Mouse (Mus musculus): Measurements from ENCODE around the gene Brca2.

Gene Brca2

DNA sequence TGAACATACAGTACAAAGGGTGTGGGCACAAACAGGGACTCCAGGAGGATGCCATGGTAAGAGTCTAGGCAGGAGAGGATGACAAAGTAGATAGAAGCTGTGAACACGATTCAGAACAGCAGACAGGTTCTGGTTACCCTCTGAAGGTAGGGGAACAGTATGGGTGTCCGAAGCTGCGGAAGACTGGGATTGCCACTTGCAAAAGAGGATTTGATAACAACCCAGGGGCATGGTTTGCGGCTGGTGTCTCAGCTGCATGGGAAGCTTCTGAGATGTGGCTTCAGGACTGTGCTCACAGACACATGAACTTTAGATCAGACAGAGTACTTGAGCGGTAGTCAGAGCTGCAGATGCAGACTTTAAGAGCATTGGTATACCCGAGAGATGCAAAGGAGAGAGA, 42.0 kb downstream of the Brca2 start:
- DNase-seq (ENCODE audit: low spot score in 2 of 2) = no peak

DNA sequence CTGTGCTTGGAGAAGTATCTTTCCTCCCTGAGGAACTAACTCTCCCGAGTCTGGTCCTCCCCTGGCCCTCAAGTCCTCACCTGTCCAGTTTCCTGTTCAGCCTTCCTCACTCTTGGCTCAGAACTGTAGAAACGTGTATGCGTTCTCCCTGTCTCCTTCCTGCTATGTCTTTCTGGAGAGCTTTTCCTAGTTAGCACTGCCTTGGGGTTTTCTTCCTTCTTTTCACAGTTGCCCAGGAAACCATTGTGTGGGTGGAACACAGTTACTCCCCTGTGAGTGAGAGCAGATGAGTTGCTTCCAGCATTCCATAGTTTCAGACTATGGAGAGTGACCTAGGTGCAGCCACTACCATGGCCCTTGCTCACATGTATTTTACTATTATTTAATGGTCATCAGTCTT, 43.8 kb downstream of the Brca2 start:
- DNase-seq (ENCODE audit: low spot score in 2 of 2) = no peak

DNA sequence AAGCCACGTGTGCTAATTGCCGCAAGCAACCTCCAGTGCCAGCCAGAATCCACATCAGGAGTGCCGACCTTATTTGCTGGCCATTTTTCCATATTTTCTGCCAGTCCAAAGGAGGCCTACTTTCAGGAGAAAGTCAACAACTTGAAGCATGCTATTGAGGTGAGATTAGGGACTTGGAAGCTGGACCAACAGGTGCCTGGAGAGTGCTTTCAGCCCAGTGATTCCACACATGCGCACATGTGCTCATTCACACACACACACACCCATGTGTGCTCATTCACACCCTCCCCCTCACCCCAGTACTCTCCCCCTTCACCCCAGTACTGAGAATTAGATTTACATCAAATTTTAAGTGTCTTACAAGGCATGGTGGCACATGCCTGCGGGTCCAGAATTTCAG, 44.5 kb downstream of the Brca2 start:
- DNase-seq (ENCODE audit: low spot score in 2 of 2) = no peak

DNA sequence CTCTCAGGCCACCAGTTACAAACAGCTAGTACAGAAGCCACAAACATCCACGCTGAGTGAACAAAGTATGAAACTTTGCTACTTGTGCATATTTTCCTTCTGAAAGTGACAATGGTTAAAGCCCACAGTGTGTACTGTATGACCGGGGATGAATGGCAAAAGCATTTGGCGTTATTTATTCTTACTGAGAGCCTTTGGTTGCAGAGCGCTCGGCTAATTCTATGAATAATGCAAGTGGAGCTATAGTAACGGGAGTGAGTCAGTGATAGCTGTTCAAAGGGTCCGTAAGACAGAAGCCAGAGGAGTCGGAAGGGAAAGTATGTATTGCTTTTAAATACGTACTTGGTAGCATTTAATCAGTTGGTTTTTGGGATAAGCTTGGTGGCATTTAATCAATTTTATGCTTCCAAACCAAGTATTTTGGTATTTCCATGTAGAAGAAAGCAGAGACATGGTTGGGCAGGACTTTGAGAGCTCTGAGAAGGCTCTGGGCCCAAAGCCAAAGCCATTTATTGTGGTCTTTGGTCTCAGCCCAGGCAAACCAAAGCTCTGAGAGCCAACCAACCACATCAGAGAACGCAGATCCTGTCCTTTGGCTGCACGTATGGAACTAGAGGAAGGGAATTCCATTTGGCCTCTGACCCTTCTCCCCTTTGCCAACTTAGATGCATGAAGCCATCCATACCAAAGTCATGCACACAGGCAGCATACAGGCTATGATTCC, 48.2 kb downstream of the Brca2 start:
- DNase-seq (ENCODE audit: low spot score in 2 of 2) = no peak

DNA sequence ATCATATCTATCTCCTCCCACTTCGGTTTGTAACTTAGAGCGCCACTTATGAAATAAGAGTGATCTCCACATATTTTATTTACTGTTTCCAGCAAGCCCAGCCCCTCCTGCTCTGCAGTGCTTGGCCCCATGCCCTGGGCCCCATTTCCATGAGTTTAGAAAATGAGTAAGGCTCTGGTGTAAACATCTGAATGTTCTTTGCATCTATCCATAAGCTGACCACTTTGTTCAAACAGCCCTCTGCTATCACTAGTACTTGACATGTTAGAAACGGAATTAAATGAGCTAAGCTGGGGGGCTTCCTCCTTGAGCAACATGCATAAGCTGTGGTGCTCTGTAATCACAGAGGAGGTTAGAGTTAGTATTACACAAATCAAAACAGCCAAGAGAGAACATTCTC, 52.0 kb downstream of the Brca2 start:
- DNase-seq (ENCODE audit: low spot score in 2 of 2) = no peak

DNA sequence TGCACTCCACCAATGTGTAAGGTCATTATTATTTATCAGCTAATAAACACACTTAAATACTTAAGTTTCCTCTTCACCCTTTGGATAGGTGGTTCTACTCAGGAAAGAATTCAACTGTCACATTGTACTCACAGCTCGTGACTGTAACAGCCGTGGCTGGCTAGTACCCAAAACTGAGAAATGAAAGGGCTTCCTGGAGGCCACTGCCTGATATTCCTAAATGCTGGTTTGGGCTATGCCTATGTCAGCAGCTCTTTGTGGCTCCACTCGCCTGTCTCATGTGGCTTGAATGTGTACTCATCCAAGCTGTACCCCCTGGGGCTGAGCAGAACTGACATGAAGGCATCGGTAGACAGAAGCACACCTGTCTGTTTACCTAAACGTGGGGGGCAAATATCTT, 52.5 kb downstream of the Brca2 start:
- no peak for DNase-seq (ENCODE audit: low spot score in 2 of 2)

DNA sequence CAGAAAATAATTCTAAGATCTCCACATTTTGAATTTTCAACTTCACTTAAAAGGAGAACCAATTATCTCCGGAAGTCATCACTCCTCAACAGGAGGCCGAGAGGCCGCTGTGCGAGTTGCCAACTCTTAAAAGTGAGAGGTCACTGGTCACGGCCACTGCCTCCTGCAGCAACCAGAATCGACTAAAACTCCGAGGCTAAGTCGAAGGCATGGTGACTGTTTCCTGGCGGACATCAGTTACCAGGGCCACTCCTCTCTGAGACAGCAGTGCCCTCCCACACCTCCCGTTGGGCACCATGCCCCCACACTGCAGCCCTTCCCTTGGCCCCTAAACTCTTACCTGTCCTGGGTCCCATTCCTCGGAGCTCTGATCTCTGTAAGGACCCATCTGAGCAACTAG, 54.4 kb downstream of the Brca2 start:
- no peak for DNase-seq (ENCODE audit: low spot score in 2 of 2)

DNA sequence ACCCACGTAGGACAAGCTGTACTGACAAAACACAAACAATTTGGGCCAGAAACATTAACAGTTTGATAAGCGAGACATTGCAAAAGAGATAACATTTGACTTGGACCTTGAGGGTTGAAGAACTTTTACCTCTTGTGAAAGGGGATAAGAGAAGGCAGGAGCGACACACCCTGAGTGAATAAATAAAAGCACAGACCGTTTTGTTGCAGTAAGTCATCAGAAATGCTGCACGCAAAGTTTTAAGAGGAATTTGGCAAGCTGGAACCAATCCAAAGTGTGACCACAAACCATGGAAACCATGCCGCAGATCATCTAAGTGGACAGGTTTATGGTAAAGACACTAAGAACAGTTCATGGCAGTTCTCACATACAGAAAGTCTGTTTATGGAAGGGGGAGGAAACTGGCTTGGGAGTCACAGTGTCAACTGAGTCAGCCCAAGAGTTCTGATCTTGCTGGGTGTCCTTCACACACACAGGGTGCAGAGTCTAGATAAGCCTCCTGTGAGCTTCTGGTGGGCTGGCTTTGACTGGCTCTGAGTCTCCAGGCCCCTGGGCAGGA, 56.3 kb downstream of the Brca2 start:
- DNase-seq (ENCODE audit: low spot score in 2 of 2) = peak in 1 of 2 experiments; percentile 34

DNA sequence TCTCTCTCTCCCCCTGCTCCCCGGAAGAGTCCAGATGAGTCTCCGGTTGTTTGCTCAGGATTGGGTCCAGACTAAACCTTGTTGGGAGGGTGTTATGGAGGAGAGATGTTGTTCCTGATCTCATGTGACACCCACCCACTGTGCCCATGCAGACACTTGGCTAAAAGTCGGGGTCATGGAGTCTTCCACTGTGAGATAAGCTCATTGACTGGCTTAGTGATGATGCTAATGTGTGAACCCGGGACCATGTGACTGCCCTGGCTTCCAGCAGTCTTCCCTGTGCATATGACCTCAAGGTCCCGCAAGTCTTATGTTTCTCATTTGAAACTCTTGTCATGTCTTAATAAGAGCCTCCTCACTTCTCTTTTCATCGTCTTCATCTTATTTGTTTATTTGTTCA, 58.8 kb downstream of the Brca2 start:
- no peak for DNase-seq (ENCODE audit: low spot score in 2 of 2)

DNA sequence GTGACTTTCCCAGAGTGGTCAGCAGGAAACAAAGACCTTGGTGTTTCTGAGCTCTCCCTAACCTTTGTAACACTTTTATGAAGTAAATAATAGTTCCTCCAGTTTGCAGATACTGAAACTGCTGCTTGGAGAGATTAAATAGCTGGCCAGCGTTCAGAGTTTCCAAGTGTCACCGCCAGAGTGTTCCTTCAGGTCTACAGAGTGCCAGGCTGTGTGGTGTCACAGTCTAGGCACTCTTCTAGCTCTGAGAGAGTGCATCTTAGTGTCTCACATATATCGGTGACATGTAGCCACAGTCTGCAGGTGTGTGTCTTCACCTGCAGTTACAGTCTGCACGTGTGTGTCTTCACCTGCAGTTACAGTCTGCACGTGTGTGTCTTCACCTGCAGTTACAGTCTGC, 60.8 kb downstream of the Brca2 start:
- no peak for DNase-seq (ENCODE audit: low spot score in 2 of 2)

DNA sequence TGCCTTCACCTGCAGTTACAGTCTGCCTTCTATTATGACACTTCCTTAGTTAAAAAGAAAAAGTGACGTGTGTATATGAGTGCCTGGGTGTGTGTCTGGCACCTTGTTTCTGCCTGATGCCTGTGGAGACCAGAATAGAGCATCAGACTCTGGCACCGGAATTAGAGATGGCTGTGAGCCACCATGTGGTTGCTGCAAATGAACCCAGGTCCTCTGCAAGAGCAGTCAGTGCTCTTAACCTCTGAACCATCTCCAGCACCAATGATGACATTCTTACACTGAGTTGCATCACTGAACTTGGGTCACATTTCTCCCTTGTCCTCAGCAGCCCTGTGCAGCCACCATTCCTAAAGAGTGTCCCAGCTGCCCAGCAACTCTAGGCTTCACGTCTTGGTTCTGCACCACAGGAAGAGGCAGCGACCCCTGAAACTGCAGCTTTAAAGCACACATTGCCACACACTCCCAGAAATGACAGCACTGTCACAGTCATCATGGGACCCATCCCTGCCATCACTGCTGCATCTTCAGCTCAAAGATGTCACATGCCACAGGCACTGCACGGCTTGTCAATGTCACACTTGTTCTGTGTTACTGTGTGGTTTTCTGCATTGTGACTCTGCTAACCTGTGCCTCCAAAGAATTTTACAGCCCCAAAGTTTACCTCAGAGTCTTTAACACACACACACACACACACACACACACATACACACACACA, 61.3 kb downstream of the Brca2 start:
- DNase-seq (ENCODE audit: low spot score in 2 of 2) = no peak

DNA sequence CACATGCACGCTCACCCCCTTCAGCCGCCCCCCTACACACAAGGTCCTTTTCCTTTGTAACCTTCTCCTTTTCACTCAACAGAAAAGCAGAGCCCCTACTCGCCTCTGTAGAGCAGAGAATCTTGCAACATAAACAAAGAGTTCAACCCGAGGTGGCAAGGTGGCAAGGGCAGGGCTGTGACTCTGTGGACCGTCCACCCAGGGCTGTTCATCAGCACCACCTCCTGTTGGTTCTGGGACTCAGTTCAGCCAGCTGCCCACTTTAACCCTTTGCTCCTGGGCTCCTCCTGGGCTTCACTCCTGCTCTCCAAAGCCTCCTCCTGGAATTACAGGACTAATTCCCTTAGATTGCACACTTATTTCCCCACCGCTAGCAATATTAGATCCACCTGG, 61.9 kb downstream of the Brca2 start:
- no peak for DNase-seq (ENCODE audit: low spot score in 2 of 2)

DNA sequence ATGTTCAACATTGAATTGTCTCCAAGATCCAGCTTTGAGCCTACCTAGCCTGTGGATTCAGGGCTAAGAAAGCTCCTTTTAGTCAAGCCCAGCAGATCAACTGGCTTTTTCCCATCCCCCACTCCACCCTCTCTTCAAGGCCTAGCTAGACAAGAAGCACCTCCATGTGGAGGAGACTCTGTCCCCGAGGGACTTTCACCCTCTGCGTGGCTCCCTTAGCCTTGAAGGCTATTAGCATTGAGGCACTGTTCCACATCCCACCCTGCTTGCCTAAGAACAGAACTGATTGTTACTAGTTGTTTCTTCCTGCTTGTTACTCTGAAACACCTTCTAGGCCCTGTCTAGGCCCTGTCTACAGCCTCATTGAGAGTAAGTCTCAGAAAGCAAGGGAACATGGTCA, 67.5 kb downstream of the Brca2 start:
- DNase-seq (ENCODE audit: low spot score in 2 of 2) = no peak

DNA sequence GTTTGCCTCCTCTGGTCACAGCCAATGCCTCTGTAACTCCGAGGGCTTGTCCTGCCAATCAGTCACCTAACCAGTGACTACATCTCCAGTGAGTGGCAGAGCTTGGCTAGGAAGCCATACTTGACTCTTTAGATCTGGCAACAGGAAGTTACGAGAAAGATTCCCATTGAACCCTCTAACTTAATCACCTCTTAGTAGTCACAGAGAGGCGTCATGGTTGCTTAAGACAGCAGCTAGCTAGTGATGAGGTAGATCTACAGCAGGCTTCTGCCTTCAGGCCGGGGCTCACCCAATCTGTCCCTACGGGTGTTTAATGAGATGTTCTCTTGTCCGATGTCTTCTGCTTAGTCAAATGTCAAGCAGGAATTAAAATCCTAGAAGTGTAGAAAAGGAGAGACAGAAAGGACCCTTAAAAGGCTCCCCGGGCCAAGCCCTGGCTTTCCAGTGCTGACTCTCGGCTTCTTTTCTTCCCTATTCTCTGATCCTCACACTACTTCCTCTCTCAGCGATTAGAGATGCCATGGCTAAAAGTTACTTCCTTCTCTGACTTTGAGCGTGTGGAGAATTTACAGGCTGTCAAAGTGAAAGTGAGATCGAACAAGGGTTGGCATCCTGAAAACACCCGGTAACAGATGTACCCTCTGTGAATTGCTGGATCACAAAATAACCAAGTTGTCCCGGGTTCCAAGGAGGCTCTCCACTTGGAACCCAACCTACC, 69.9 kb downstream of the Brca2 start:
- peak; percentile 35 to 41 for DNase-seq (ENCODE audit: low spot score in 2 of 2)

DNA sequence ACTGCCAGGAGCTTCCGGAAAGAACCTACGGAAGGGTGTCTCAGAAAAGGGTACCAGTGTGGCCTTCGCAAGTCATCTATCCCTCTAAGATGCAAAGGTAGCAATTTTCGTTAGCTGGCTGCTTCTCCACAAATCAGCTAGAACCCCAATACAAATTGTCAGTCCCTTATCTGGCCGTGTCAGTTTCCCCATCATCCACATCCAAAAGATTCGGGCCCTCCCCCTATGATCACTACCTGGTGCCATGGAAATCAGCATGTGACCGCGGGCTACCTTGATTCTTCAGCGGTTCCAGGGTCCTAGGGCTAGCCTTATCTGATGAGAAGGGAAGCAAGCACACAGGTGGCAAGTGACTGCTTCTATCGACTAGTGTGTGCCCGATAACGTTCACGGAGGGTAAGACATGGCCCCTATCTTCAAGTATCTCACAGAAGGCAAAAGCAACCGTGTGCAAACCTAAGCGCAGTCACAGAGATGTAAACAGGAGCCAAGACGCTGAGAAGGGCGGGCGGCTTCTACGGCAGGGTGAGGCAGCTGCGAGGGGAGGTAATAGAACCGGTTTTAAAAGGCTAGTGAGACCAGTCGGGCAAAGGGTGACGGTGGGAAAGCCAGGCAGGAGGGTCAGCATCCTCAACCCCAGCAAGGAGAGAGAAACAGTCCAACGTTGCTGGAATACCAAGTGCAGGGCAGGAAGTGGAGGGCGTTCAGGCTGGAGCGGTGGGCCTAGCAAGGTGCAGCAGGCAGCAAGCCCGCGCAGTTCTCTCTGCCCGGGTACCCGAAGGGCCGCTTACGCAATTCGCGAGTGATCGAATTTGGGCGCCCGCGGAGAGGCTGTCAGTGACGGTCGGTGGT, 70.7 kb downstream of the Brca2 start:
- DNase-seq (ENCODE audit: low spot score in 2 of 2) = peak; percentile 45 to 47

DNA sequence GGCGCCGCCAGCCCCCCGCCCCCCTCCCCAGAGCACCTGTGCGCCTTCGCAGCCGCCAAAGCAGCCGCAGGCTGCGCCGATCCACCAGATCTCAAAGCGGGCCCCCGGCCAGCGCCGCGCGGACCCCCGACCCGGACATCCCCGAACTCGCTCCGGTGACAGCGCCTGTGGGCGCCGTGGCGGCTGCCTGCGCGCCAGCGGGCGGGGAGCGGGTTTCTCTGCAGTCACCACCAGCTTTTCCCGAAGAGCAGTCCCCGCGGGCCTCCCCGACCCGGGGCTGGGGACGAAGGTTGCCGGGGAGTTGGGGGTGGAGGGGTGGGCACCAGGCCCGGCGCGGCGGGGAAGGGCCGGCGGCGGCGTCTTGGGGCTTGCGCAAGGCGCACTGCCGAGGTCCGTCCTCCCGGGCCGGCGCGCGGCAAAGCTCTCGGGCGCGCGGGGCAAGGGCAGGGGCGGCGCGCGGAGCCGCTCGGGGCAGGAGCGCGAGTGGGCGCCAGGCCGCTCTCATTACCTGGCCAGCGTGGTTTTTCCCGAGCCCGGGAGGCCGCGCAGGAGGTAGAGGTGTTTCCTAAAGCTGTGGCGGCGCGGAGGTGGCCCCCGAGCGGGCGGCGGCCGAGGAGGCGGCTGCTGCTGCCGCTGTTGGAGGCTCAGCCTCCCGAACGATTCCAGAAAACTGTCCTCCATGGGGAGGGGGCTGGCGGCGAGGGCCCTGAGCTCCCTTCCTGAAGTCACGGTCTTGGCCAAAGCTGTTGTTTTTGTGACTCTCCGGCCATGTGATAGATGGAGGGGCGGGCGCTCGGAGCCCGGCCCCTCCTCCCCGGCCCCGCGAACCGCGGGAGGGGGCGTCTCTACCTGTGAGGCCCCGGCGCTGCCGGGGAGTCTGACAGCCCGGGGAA, 71.6 kb downstream of the Brca2 start:
- DNase-seq (ENCODE audit: low spot score in 2 of 2) = peak; percentile 79

DNA sequence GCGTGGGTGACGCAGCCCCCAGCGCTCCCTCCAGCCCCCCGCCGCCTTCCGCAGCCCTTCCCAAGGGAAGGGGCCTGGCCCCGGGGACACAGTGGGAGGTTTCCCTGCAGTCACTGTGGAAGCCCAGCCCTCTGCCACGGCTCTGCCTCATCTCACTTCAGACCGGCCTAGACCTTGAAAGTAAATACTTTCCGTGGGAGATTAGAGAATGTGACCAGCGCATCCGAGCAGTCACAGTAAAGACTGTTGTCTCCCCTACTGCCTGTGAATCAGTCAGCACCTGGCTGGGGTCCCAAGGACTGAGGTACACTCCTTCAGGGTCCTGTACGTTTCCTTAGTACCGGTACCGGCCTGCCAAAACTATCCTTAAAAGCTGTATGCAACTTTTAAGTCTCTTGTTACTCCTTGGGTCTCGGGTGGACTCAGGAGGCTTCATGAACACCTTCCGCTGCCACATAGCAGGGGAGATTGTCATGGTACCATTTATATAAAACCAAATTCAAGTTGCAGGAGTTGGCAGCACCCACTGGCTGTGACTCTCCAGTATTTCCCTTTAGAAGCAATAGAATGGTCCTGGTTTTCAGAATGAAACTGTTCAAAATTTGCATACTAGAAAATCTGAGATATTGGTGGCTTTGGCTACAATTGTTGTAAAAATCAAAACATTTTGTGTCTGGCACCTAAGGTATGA, 72.4 kb downstream of the Brca2 start:
- no peak for DNase-seq (ENCODE audit: low spot score in 2 of 2)

DNA sequence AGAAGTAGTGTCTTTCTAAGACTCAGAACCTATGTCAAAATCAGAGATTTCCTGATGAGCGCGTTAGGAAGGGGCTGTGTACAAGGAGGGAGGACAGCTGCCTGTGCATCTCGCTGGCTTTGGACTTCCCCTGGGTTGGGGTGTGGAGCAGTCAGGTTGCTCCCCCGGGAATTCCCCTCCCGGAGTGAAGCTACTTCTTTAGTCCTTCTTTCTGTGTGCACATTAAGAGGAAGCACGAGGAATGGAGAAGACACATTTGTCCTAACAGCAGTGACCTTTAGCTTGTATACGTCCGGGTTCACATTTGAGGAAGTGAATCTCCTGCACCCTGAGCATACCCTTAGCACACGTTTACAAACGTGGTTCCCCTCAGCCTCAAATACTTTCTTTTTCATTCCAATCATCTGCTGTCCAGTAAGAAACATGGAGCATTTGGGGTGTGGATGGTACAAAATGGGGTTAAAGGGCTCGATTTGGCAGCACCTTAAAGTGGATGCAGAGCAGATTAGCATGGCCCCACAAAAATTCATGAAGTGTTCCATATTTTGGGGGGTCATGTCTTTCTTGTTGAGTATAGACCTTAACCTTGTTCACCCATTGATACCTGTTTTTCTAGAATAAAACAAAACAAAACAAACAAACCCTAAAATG, 73.1 kb downstream of the Brca2 start:
- peak; percentile 81 for DNase-seq (ENCODE audit: low spot score in 2 of 2)

DNA sequence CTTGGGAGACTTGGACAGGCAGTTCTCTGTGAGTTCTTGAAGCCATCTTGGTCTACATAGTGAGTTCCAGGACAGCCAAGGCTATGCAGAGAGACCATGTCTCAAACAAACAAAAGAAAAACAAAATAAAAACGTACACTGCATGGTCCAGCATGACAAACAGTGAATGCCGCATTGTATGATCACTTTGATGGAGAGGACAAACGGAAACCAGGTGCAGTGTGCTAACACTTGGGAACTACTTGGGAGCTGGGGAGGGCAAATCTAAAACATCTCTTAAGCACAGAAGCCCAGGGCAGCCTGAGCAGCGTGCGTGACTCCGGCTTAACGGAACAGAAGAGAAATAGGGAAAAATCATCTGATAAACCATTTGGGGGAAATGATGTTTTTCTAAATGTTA, 74.7 kb downstream of the Brca2 start, which contains the start of gene N4bp2l1:
Gene N4bp2l1, minus strand, starts transcription at position 101 of the 400 bp plus-strand sequence.
- DNase-seq (ENCODE audit: low spot score in 2 of 2) = no peak

Data from spleen, postnatal 36 days (tissue).